Mouse (Mus musculus) cerebellum, adult 11 months (tissue): ENCODE measurements around the gene Olfr247.
"Not testable (repeated sequence)": the region's sequence is repeated elsewhere in the genome, so short reads cannot be mapped to it uniquely, and the experiment has no call there.

ENCODE experiments used
- DNase-seq: peaks from one replicate; pipeline ENCODE4 v3.0.0; 2022

The Olfr247 gene

DNA sequence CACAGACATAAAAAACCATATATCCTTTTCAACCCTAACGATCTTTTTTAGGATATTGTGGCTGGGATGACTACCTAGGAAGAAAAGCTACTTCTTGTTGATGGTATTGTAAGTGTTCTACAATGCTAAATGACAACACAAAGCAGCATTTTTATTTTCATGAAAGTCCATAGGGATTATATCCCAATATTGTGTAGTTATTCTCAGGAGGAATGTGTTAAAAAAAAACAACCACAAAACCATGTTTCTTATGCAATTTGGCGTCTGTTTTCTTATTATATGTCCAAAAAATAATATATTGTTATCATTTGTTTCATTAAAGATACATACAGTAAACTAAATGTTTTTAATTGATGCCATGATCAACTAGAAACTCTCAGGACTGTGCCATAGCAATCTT, at the start of gene Olfr247:
Olfr247 (minus strand) TSS at position 101 of the 400 bp plus-strand sequence.
- not testable (repeated sequence) for DNase-seq

- DNase-seq: no peak
Observed at GRCm38 (mm10) chr10:130012321-130012720, 36.4 kb upstream of the Olfr247 start, which contains the start of gene Olfr820. TSS of gene Olfr820 (plus strand) at chr10:130012621.

DNA sequence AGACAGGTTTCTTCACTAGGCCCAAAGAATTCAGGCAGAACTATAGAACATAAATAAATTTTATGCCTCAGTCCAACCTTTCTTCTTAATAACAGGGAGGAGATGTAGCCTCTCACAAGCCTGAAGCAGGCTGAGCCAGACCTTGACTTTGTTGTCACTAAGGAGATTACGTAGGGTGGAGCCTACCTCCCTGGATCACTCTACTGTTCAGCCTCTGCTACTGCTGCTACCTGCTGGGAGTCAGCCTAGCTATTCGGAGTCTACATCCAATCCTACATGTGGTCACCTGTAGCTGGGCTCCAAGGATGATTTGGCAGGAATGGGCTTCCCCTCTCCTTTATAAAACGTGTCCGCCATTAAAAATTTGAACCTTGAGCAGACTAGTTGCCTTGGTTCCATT, 29.4 kb upstream of the Olfr247 start:
- not testable (repeated sequence) for DNase-seq

DNA sequence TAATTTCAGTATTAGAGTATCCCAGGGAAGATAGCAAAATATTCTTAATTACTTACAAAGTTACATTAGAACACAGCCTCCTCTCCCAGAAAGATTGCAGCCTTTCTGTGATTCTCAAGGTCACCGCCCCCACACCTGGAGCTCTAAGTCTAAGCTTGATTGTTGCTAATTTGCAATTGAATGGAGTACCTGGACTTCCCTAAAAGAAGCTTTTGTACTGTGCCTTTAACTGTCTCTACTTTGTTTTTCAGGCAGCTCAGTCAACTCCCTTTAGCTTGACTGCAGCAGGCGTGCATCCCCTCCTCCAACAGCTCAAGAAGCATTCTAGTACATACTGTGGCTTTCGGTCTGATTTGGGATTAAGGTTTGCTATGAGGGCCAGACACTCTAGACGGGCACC, 28.2 kb upstream of the Olfr247 start:
- DNase-seq: not testable (repeated sequence)

GRCm38 (mm10) chr10:129984962-129985361, 9.0 kb upstream of the Olfr247 start, which contains the start of gene Gm10310:
TSS of gene Gm10310 (minus strand) at chr10:129985062.
- DNase-seq: not testable (repeated sequence)

GRCm38 (mm10) chr10:129981867-129982266, 5.9 kb upstream of the Olfr247 start:
- not testable (repeated sequence) for DNase-seq

DNA sequence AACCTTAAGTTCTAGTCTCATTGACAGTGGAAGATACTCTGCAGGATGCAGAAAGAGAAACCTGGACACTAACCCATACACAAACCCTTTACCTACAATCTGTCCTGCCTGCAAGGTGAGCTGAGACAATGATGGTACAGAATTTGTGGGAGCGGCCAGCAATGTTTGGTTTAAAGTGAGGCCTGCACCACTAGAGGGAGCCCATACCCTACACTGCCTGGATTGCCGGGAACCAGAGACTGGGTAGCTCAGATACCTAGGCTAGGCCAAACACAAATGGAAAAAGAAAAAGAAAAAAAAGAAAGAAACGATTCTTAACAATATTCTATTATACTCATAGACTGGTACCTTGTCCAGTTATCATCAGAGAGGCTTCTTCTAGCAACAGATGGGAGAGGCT, 2.9 kb downstream of the Olfr247 start:
- DNase-seq: not testable (repeated sequence)

GRCm38 (mm10) chr10:129967166-129967565, 8.8 kb downstream of the Olfr247 start, which contains the start of gene Olfr819:
TSS of gene Olfr819 (minus strand) at chr10:129967266.
- DNase-seq: not testable (repeated sequence)

DNA sequence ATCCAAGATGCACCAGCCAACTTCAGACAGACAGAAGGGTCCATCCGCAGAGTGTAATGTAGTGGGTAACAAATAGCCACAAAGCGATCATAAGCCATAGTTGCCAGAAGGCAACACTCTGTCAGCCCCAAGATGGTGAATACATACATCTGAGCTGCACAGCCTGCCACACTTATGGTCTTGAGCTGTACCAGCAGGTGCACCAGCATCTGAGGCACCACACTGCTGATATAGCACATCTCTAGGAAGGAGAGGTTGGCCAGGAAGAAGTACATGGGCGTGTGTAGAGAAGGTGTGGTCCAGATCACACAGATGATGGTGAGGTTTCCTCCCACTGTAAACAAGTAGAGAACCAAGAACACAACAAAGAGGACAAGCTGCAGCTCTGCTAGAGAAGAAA, 9.7 kb downstream of the Olfr247 start:
- DNase-seq: not testable (repeated sequence)

GRCm38 (mm10) chr10:129949000-129949399, 26.9 kb downstream of the Olfr247 start, which contains the start of gene Olfr818:
TSS of gene Olfr818 (minus strand) at chr10:129949100.
- no peak for DNase-seq
